Mouse (Mus musculus): ENCODE measurements around the gene Bbof1. TPM values are rescaled to one million over a fixed set of nuclear protein-coding genes. Genes with fewer than 3 reads are reported as not detected.

Gene Bbof1
- polyA plus RNA-seq, 1 experiment from 2014 or later = 2.8 TPM

- TF ChIP-seq CTCF (IDR thresholded peaks at IDR 0.05) = no peak
- TF ChIP-seq EP300 (IDR thresholded peaks at IDR 0.05) = no peak
- no peaks in the 10 kb centered on the region for H3K9me3 ChIP-seq (ENCODE audit: low read length)
- peaks cover 24% of the 10 kb centered on the region for H3K36me3 ChIP-seq (ENCODE audit: insufficient read depth, low read length)
- no peak overlapping the region for H3K4me2 ChIP-seq (replicated peaks; ENCODE audit: low read depth, low read length)
- no peak overlapping the region for H3K4me3 ChIP-seq (ENCODE audit: low read depth, low read length)
- WGBS = 63% methylated on average over 9 of the region's 9 CpGs
- no peaks in the 10 kb centered on the region for H3K27me3 ChIP-seq (replicated peaks; ENCODE audit: insufficient read depth, low read length)
- H3K27ac ChIP-seq (ENCODE audit: low read length) = no peak overlapping the region
- ATAC-seq (no peak), DNase-seq (ENCODE audit: low spot score) (no peak)
- H3K4me1 ChIP-seq (ENCODE audit: insufficient read depth, low read depth, low read length) = peaks cover 11% of the 10 kb centered on the region; the same call in 1 of the 2 replicates
- H3K9ac ChIP-seq (replicated peaks; ENCODE audit: low read depth) = no peak overlapping the region
These were observed 41.9 kb upstream of the Bbof1 start for GRCm38 (mm10) chr12:84366971-84367370.

GRCm38 (mm10) chr12:84371647-84372046 is 37.2 kb upstream of the Bbof1 start:
- Histone ChIP-seq H3K36me3 (ENCODE audit: insufficient read depth, low read length) (peaks cover 31% of the 10 kb centered on the region), H3K27ac (ENCODE audit: low read length) (no peak overlapping the region), H3K9ac (replicated peaks; ENCODE audit: low read depth) (no peak overlapping the region), H3K4me2 (replicated peaks; ENCODE audit: low read depth, low read length) (no peak overlapping the region), H3K4me1 (ENCODE audit: insufficient read depth, low read depth, low read length) (no peaks in the 10 kb centered on the region), H3K4me3 (ENCODE audit: low read depth, low read length) (no peak overlapping the region), H3K9me3 (ENCODE audit: low read length) (no peaks in the 10 kb centered on the region), H3K27me3 (replicated peaks; ENCODE audit: insufficient read depth, low read length) (no peaks in the 10 kb centered on the region)
- DNase-seq (ENCODE audit: low spot score) (no peak), ATAC-seq (no peak)
- WGBS = 90% methylated on average over 5 of the region's 5 CpGs
- TF ChIP-seq CTCF (IDR thresholded peaks at IDR 0.05) (no peak), EP300 (IDR thresholded peaks at IDR 0.05) (no peak)

- H3K9me3 ChIP-seq (ENCODE audit: low read length) = no peaks in the 10 kb centered on the region
- no peaks in the 10 kb centered on the region for H3K27me3 ChIP-seq (replicated peaks; ENCODE audit: insufficient read depth, low read length)
- no peak for TF ChIP-seq EP300 (IDR thresholded peaks at IDR 0.05)
- TF ChIP-seq CTCF (IDR thresholded peaks at IDR 0.05) = no peak
- H3K9ac ChIP-seq (replicated peaks; ENCODE audit: low read depth) = no peak overlapping the region
- peaks cover 20% of the 10 kb centered on the region for H3K36me3 ChIP-seq (ENCODE audit: insufficient read depth, low read length)
- ATAC-seq (no peak), DNase-seq (ENCODE audit: low spot score) (no peak)
- H3K4me3 ChIP-seq (ENCODE audit: low read depth, low read length) = no peak overlapping the region
- H3K27ac ChIP-seq (ENCODE audit: low read length) = no peak overlapping the region
- WGBS = 80% methylated on average over 6 of the region's 6 CpGs
- H3K4me2 ChIP-seq (replicated peaks; ENCODE audit: low read depth, low read length) = no peak overlapping the region
- no peaks in the 10 kb centered on the region for H3K4me1 ChIP-seq (ENCODE audit: insufficient read depth, low read depth, low read length)
These were observed 34.9 kb upstream of the Bbof1 start for GRCm38 (mm10) chr12:84373831-84374481.

- no peak for TF ChIP-seq EP300 (IDR thresholded peaks at IDR 0.05)
- no peak for TF ChIP-seq CTCF (IDR thresholded peaks at IDR 0.05)
- H3K9ac ChIP-seq (replicated peaks; ENCODE audit: low read depth) = no peak overlapping the region
- H3K36me3 ChIP-seq (ENCODE audit: insufficient read depth, low read length) = no peaks in the 10 kb centered on the region
- no peak overlapping the region for H3K4me2 ChIP-seq (replicated peaks; ENCODE audit: low read depth, low read length)
- H3K4me3 ChIP-seq (ENCODE audit: low read depth, low read length) = no peak overlapping the region
- no peak for ATAC-seq
- no peak for DNase-seq (ENCODE audit: low spot score)
- H3K9me3 ChIP-seq (ENCODE audit: low read length) = no peaks in the 10 kb centered on the region
- no peaks in the 10 kb centered on the region for H3K27me3 ChIP-seq (replicated peaks; ENCODE audit: insufficient read depth, low read length)
- 77% methylated on average over 4 of the region's 4 CpGs for WGBS
- H3K27ac ChIP-seq (ENCODE audit: low read length) = no peak overlapping the region
- H3K4me1 ChIP-seq (ENCODE audit: insufficient read depth, low read depth, low read length) = no peaks in the 10 kb centered on the region
These were observed 26.5 kb upstream of the Bbof1 start for GRCm38 (mm10) chr12:84382369-84382768.

- H3K9ac ChIP-seq (replicated peaks; ENCODE audit: low read depth) = no peak overlapping the region
- WGBS = 34% methylated on average over 5 of the region's 5 CpGs
- H3K36me3 ChIP-seq (ENCODE audit: insufficient read depth, low read length) = no peaks in the 10 kb centered on the region
- peak overlapping the region; percentile 68; the same call in 1 of the 2 replicates for H3K27ac ChIP-seq (ENCODE audit: low read length)
- DNase-seq (ENCODE audit: low spot score) (peak; percentile 84), ATAC-seq (peak; percentile 86)
- H3K27me3 ChIP-seq (replicated peaks; ENCODE audit: insufficient read depth, low read length) = no peaks in the 10 kb centered on the region
- no peak overlapping the region for H3K4me2 ChIP-seq (replicated peaks; ENCODE audit: low read depth, low read length)
- TF ChIP-seq EP300 (IDR thresholded peaks at IDR 0.05) (peak; percentile 55; the same call in 1 of the 2 replicates), CTCF (IDR thresholded peaks at IDR 0.05) (no peak)
- H3K9me3 ChIP-seq (ENCODE audit: low read length) = no peaks in the 10 kb centered on the region
- H3K4me3 ChIP-seq (ENCODE audit: low read depth, low read length) = no peak overlapping the region
- no peaks in the 10 kb centered on the region for H3K4me1 ChIP-seq (ENCODE audit: insufficient read depth, low read depth, low read length)
These were observed 24.2 kb upstream of the Bbof1 start for GRCm38 (mm10) chr12:84384644-84385081.

GRCm38 (mm10) chr12:84385408-84385807 is 23.5 kb upstream of the Bbof1 start:
- Histone ChIP-seq H3K9ac (replicated peaks; ENCODE audit: low read depth) (no peak overlapping the region), H3K9me3 (ENCODE audit: low read length) (no peaks in the 10 kb centered on the region), H3K4me1 (ENCODE audit: insufficient read depth, low read depth, low read length) (no peaks in the 10 kb centered on the region), H3K27ac (ENCODE audit: low read length) (peak overlapping the region; percentile 68), H3K4me2 (replicated peaks; ENCODE audit: low read depth, low read length) (no peak overlapping the region), H3K27me3 (replicated peaks; ENCODE audit: insufficient read depth, low read length) (no peaks in the 10 kb centered on the region), H3K36me3 (ENCODE audit: insufficient read depth, low read length) (no peaks in the 10 kb centered on the region), H3K4me3 (ENCODE audit: low read depth, low read length) (no peak overlapping the region)
- no peak for ATAC-seq
- TF ChIP-seq EP300 (IDR thresholded peaks at IDR 0.05) (no peak), CTCF (IDR thresholded peaks at IDR 0.05) (no peak)
- DNase-seq (ENCODE audit: low spot score) = no peak
- WGBS = 73% methylated on average over 4 of the region's 4 CpGs

All from lung, postnatal 0 days (tissue).